Mouse (Mus musculus): ENCODE measurements around the gene Utp6. TPM values are rescaled to one million over a fixed set of nuclear protein-coding genes. Genes with fewer than 3 reads are reported as not detected.

Utp6 gene
- total and polyA plus RNA-seq, 3 experiments, result 6.2 to 126 (median 41.9) TPM

- peaks cover 12% of the 10 kb centered on the region; the same call in 1 of the 2 replicates for H3K27me3 ChIP-seq (ENCODE audit: insufficient read depth, low read length)
- H3K9me3 ChIP-seq (replicated peaks), result no peaks in the 10 kb centered on the region
- no peak for DNase-seq (ENCODE audit: low spot score)
- no peaks in the 10 kb centered on the region for H3K36me3 ChIP-seq (replicated peaks)
- H3K4me1 ChIP-seq (ENCODE audit: insufficient read depth, low read depth, low read length), result no peaks in the 10 kb centered on the region
- ATAC-seq (ENCODE audit: extremely low read depth, insufficient number of reproducible peaks, low FRiP score, poor library complexity, severe bottlenecking), result no peak
- no peak for TF ChIP-seq GATA1 (IDR thresholded peaks at IDR 0.05; ENCODE audit: borderline replicate concordance, low read length)
- TF ChIP-seq CTCF (IDR thresholded peaks at IDR 0.05; ENCODE audit: low read depth, low read length), result no peak
- TF ChIP-seq POLR2AphosphoS5 (IDR thresholded peaks at IDR 0.05; ENCODE audit: insufficient replicate concordance, low read depth, low read length), result no peak
- TF ChIP-seq GATA2 (IDR thresholded peaks at IDR 0.05; ENCODE audit: borderline replicate concordance, low read depth, low read length), result no peak
- no peak for TF ChIP-seq TAL1 (conservative IDR thresholded peaks at IDR 0.05; ENCODE audit: low read depth, low read length)
- H3K4me3 ChIP-seq (ENCODE audit: low read depth, low read length), result no peak overlapping the region
These were observed 75.2 kb downstream of the Utp6 start for GRCm38 (mm10) chr11:79886961-79887360.

GRCm38 (mm10) chr11:79886395-79886794 lies 75.8 kb downstream of the Utp6 start:
- Histone ChIP-seq H3K27me3 (ENCODE audit: insufficient read depth, low read length) (peaks cover 14% of the 10 kb centered on the region; the same call in 1 of the 2 replicates), H3K9me3 (replicated peaks) (no peaks in the 10 kb centered on the region), H3K4me3 (ENCODE audit: low read depth, low read length) (no peak overlapping the region), H3K4me1 (ENCODE audit: insufficient read depth, low read depth, low read length) (no peaks in the 10 kb centered on the region), H3K36me3 (replicated peaks) (no peaks in the 10 kb centered on the region)
- no peak for TF ChIP-seq GATA2 (IDR thresholded peaks at IDR 0.05; ENCODE audit: borderline replicate concordance, low read depth, low read length)
- no peak for TF ChIP-seq TAL1 (conservative IDR thresholded peaks at IDR 0.05; ENCODE audit: low read depth, low read length)
- no peak for TF ChIP-seq GATA1 (IDR thresholded peaks at IDR 0.05; ENCODE audit: borderline replicate concordance, low read length)
- TF ChIP-seq POLR2AphosphoS5 (IDR thresholded peaks at IDR 0.05; ENCODE audit: insufficient replicate concordance, low read depth, low read length), result no peak
- no peak for DNase-seq (ENCODE audit: low spot score)
- no peak for ATAC-seq (ENCODE audit: extremely low read depth, insufficient number of reproducible peaks, low FRiP score, poor library complexity, severe bottlenecking)

GRCm38 (mm10) chr11:79885713-79886393 lies 76.3 kb downstream of the Utp6 start:
- Histone ChIP-seq H3K4me1 (ENCODE audit: insufficient read depth, low read depth, low read length) (no peaks in the 10 kb centered on the region), H3K4me3 (ENCODE audit: low read depth, low read length) (no peak overlapping the region), H3K27me3 (ENCODE audit: insufficient read depth, low read length) (peaks cover 14% of the 10 kb centered on the region; the same call in 1 of the 2 replicates), H3K9me3 (replicated peaks) (no peaks in the 10 kb centered on the region), H3K36me3 (replicated peaks) (no peaks in the 10 kb centered on the region)
- DNase-seq (ENCODE audit: low spot score) (no peak), ATAC-seq (ENCODE audit: extremely low read depth, insufficient number of reproducible peaks, low FRiP score, poor library complexity, severe bottlenecking) (no peak)
- TF ChIP-seq POLR2AphosphoS5 (IDR thresholded peaks at IDR 0.05; ENCODE audit: insufficient replicate concordance, low read depth, low read length) (no peak), TAL1 (conservative IDR thresholded peaks at IDR 0.05; ENCODE audit: low read depth, low read length) (no peak), CTCF (IDR thresholded peaks at IDR 0.05; ENCODE audit: low read depth, low read length) (no peak), GATA1 (IDR thresholded peaks at IDR 0.05; ENCODE audit: borderline replicate concordance, low read length) (no peak), GATA2 (IDR thresholded peaks at IDR 0.05; ENCODE audit: borderline replicate concordance, low read depth, low read length) (no peak)

GRCm38 (mm10) chr11:79884784-79885183 lies 77.4 kb downstream of the Utp6 start:
- DNase-seq (ENCODE audit: low spot score), result no peak
- H3K36me3 ChIP-seq (replicated peaks), result no peaks in the 10 kb centered on the region
- peaks cover 17% of the 10 kb centered on the region; the same call in 1 of the 2 replicates for H3K27me3 ChIP-seq (ENCODE audit: insufficient read depth, low read length)
- ATAC-seq (ENCODE audit: extremely low read depth, insufficient number of reproducible peaks, low FRiP score, poor library complexity, severe bottlenecking), result no peak
- no peaks in the 10 kb centered on the region for H3K9me3 ChIP-seq (replicated peaks)
- H3K4me1 ChIP-seq (ENCODE audit: insufficient read depth, low read depth, low read length), result no peaks in the 10 kb centered on the region
- H3K4me3 ChIP-seq (ENCODE audit: low read depth, low read length), result no peak overlapping the region
- TF ChIP-seq TAL1 (conservative IDR thresholded peaks at IDR 0.05; ENCODE audit: low read depth, low read length) (no peak), POLR2AphosphoS5 (IDR thresholded peaks at IDR 0.05; ENCODE audit: insufficient replicate concordance, low read depth, low read length) (no peak), CTCF (IDR thresholded peaks at IDR 0.05; ENCODE audit: low read depth, low read length) (no peak)

Other genes with a start within 250 kb of the Utp6 start
- 300 and 318 TPM in 2 replicates for gene Suz12, start 30.7 kb upstream of the Utp6 start, total RNA-seq (2014; fragmentation: Nextera tagmentation)
- 102 and 131 TPM in 2 replicates for gene Suz12, start 30.7 kb upstream of the Utp6 start, total RNA-seq (2017)
- gene Suz12, start 30.7 kb upstream of the Utp6 start, polyA plus RNA-seq (2012), result 43.7 and 60.7 TPM in 2 replicates
- 132 and 144 TPM in 2 replicates for gene Crlf3, start 118.6 kb upstream of the Utp6 start, total RNA-seq (2014; fragmentation: Nextera tagmentation)
- gene Crlf3, start 118.6 kb upstream of the Utp6 start, total RNA-seq (2017), result 257 and 265 TPM in 2 replicates
- gene Crlf3, start 118.6 kb upstream of the Utp6 start, polyA plus RNA-seq (2012), result 62.4 and 67.6 TPM in 2 replicates
- 88.0 and 98.7 TPM in 2 replicates for gene Atad5, start 127.0 kb upstream of the Utp6 start, total RNA-seq (2014; fragmentation: Nextera tagmentation)
- gene Atad5, start 127.0 kb upstream of the Utp6 start, total RNA-seq (2017), result 61.9 and 69.2 TPM in 2 replicates
- gene Atad5, start 127.0 kb upstream of the Utp6 start, polyA plus RNA-seq (2012), result 6.7 and 7.0 TPM in 2 replicates
- 15.9 and 16.3 TPM in 2 replicates for gene Tefm, start 179.8 kb upstream of the Utp6 start, total RNA-seq (2014; fragmentation: Nextera tagmentation)
- gene Tefm, start 179.8 kb upstream of the Utp6 start, total RNA-seq (2017), result 24.4 and 27.1 TPM in 2 replicates
- gene Tefm, start 179.8 kb upstream of the Utp6 start, polyA plus RNA-seq (2012), result 1.0 and 1.4 TPM in 2 replicates
- not detected in 2 replicates for gene Adap2, start 191.7 kb upstream of the Utp6 start, total RNA-seq (2014; fragmentation: Nextera tagmentation)
- not detected in 2 replicates for gene Adap2, start 191.7 kb upstream of the Utp6 start, total RNA-seq (2017)
- not detected in 2 replicates for gene Adap2, start 191.7 kb upstream of the Utp6 start, polyA plus RNA-seq (2012)
- 9.6 and 10.4 TPM in 2 replicates for gene Rnf135, start 221.5 kb upstream of the Utp6 start, total RNA-seq (2014; fragmentation: Nextera tagmentation)
- gene Rnf135, start 221.5 kb upstream of the Utp6 start, total RNA-seq (2017), result 6.8 TPM in 2 replicates
- gene Rnf135, start 221.5 kb upstream of the Utp6 start, polyA plus RNA-seq (2012), result 4.0 and 5.3 TPM in 2 replicates
- gene Rhot1, start 246.6 kb upstream of the Utp6 start, total RNA-seq (2014; fragmentation: Nextera tagmentation), result 80.3 and 87.3 TPM in 2 replicates
- gene Rhot1, start 246.6 kb upstream of the Utp6 start, total RNA-seq (2017), result 56.4 and 64.8 TPM in 2 replicates
- gene Rhot1, start 246.6 kb upstream of the Utp6 start, polyA plus RNA-seq (2012), result 5.1 and 5.3 TPM in 2 replicates

Measured in G1E (cell line).